Mouse (Mus musculus): ENCODE measurements around the gene Ctr9. TPM values are rescaled to one million over a fixed set of nuclear protein-coding genes. Genes with fewer than 3 reads are reported as not detected.

Ctr9 gene
- total RNA-seq (2023), result 45.6 TPM

GRCm38 (mm10) chr7:111028281-111029045 lies at the start of gene Ctr9:
Gene Ctr9, plus strand, starts transcription at chr7:111028951.

GRCm38 (mm10) chr7:110982053-110982705 lies 46.6 kb upstream of the Ctr9 start, which contains the start of gene Mrvi1:
Gene Mrvi1, minus strand, starts transcription at chr7:110982461.

GRCm38 (mm10) chr7:111082822-111083732 lies 54.3 kb downstream of the Ctr9 start, which contains the start of gene Eif4g2:
Gene Eif4g2, minus strand, starts transcription at chr7:111083030.

Other genes starting within 250 kb of the Ctr9 start
- 19.2 TPM for gene Rnf141, start 184.5 kb upstream of the Ctr9 start, total RNA-seq (2023)
- gene Lyve1, start 165.7 kb upstream of the Ctr9 start, total RNA-seq (2023), result not detected
- 5.3 TPM for gene Mrvi1, start 46.5 kb upstream of the Ctr9 start, total RNA-seq (2023)
- 1,360 TPM for gene Eif4g2, start 54.1 kb downstream of the Ctr9 start, total RNA-seq (2023)